Mouse (Mus musculus) C2C12 (cell line): ENCODE results near the gene Tpst2. TPM values are rescaled to one million over a fixed set of nuclear protein-coding genes. Genes with fewer than 3 reads are reported as not detected.

Experiments
- H3K27me3 ChIP-seq: one replicate; pipeline ENCODE4 v1.6.1; 2011; ENCODE audit not compliant: control insufficient read depth, insufficient read depth, insufficient read length
- H3K36me3 ChIP-seq: one replicate; pipeline ENCODE4 v1.6.1; 2011; ENCODE audit not compliant: control insufficient read depth, insufficient read depth
- H3K4me3 ChIP-seq: one replicate; pipeline ENCODE4 v1.5.1; 2011; ENCODE audit warnings: mild to moderate bottlenecking, control low read depth; ENCODE audit not compliant: poor library complexity, insufficient read depth, severe bottlenecking
- H3K79me2 ChIP-seq: one replicate; pipeline ENCODE4 v1.6.1; 2011; ENCODE audit not compliant: control insufficient read depth, insufficient read depth
- H3K79me3 ChIP-seq: one replicate; pipeline ENCODE4 v1.6.1; 2011; ENCODE audit warnings: low read depth, control low read depth
- H3ac ChIP-seq: one replicate; pipeline ENCODE3; 2011; ENCODE audit warnings: low read depth; ENCODE audit not compliant: control insufficient read depth, insufficient read length
- CEBPB ChIP-seq: IDR thresholded peaks from one replicate; pipeline ENCODE4 v1.6.1; 2011; ENCODE audit warnings: low read depth, mild to moderate bottlenecking, control low read depth, moderate library complexity
- CTCF ChIP-seq: IDR thresholded peaks from one replicate; pipeline ENCODE4 v1.5.1; 2011; ENCODE audit not compliant: control insufficient read depth, insufficient read depth, insufficient read length
- FOSL1 ChIP-seq: IDR thresholded peaks from one replicate; pipeline ENCODE4 v1.8.0; 2011; ENCODE audit warnings: mild to moderate bottlenecking, low read length; ENCODE audit not compliant: poor library complexity, insufficient read depth, severe bottlenecking
- MAX ChIP-seq: IDR thresholded peaks from one replicate; pipeline ENCODE4 v1.6.1; 2011; ENCODE audit warnings: mild to moderate bottlenecking, control low read depth
- MYOD1 ChIP-seq: IDR thresholded peaks from one replicate; pipeline ENCODE4 v1.6.1; 2011; ENCODE audit warnings: low read depth; ENCODE audit not compliant: control insufficient read depth, insufficient read length
- MYOG ChIP-seq: IDR thresholded peaks from one replicate; pipeline ENCODE4 v1.6.1; 2011; ENCODE audit not compliant: control insufficient read depth, insufficient read length; ENCODE audit errors: extremely low read depth
- USF1 ChIP-seq: IDR thresholded peaks from one replicate; pipeline ENCODE4 v1.6.1; 2011; ENCODE audit warnings: low read depth, mild to moderate bottlenecking, control low read depth, moderate library complexity
- polyA plus RNA-seq: library from polyadenylated mRNA; unstranded; fragments of >200 nt; fragmentation: generic; extraction: Trizol; gene quantifications from one replicate; pipeline ENCODE4 v1.2.1, GENCODE M21; 2012; ENCODE audit warnings: missing spikeins

The Tpst2 gene
- polyA plus RNA-seq, 1 experiment = 155 TPM

GRCm38 (mm10) chr5:112346211-112346965 lies 69.9 kb downstream of the Tpst2 start:
- Histone ChIP-seq H3K79me3 (peaks cover 7% of the 10 kb centered on the region), H3K36me3 (peaks cover 12% of the 10 kb centered on the region), H3K27me3 (no peaks in the 10 kb centered on the region), H3K4me3 (no peak overlapping the region), H3K79me2 (peaks cover 22% of the 10 kb centered on the region), H3ac (no peak overlapping the region)
- no peak for TF ChIP-seq CEBPB
- no peak for TF ChIP-seq MAX
- no peak for TF ChIP-seq MYOD1
- TF ChIP-seq CTCF = no peak
- TF ChIP-seq MYOG = no peak
- TF ChIP-seq USF1 = no peak
- no peak for TF ChIP-seq FOSL1

- no peak overlapping the region for H3ac ChIP-seq
- H3K4me3 ChIP-seq = no peak overlapping the region
- no peaks in the 10 kb centered on the region for H3K27me3 ChIP-seq
- peaks cover 12% of the 10 kb centered on the region for H3K36me3 ChIP-seq
- H3K79me2 ChIP-seq = peaks cover 1% of the 10 kb centered on the region
- H3K79me3 ChIP-seq = no peaks in the 10 kb centered on the region
- TF ChIP-seq MYOD1 = no peak
- TF ChIP-seq MYOG = no peak
- TF ChIP-seq CTCF = no peak
- no peak for TF ChIP-seq FOSL1
- no peak for TF ChIP-seq CEBPB
- no peak for TF ChIP-seq MAX
- TF ChIP-seq USF1 = no peak
Observed at GRCm38 (mm10) chr5:112349169-112349568, 72.7 kb downstream of the Tpst2 start.

- Histone ChIP-seq H3K27me3 (no peaks in the 10 kb centered on the region), H3K79me3 (no peaks in the 10 kb centered on the region), H3K4me3 (no peak overlapping the region), H3K36me3 (peaks cover 2% of the 10 kb centered on the region), H3ac (no peak overlapping the region), H3K79me2 (no peaks in the 10 kb centered on the region)
- TF ChIP-seq FOSL1 (no peak), MAX (no peak), MYOG (no peak), USF1 (no peak), MYOD1 (no peak), CEBPB (no peak), CTCF (no peak)
Observed at GRCm38 (mm10) chr5:112355493-112355892, 79.0 kb downstream of the Tpst2 start.

GRCm38 (mm10) chr5:112355910-112356309 lies 79.4 kb downstream of the Tpst2 start, which contains the start of gene Gm6583:
Gm6583 (minus strand) TSS chr5:112356033.
- H3K79me3 ChIP-seq = no peaks in the 10 kb centered on the region
- H3K36me3 ChIP-seq = no peaks in the 10 kb centered on the region
- no peak within 1 kb of the TSS for H3ac ChIP-seq
- no peak for TF ChIP-seq MYOD1
- no peak for TF ChIP-seq FOSL1
- TF ChIP-seq MAX = no peak
- no peak for TF ChIP-seq USF1
- TF ChIP-seq MYOG = no peak
- H3K79me2 ChIP-seq = no peaks in the 10 kb centered on the region
- H3K4me3 ChIP-seq = no peak within 1 kb of the TSS
- H3K27me3 ChIP-seq = no peaks in the 10 kb centered on the region

GRCm38 (mm10) chr5:112356322-112356721 lies 79.8 kb downstream of the Tpst2 start:
- no peak for TF ChIP-seq CEBPB
- no peak for TF ChIP-seq MAX
- no peak for TF ChIP-seq MYOG
- no peak for TF ChIP-seq FOSL1
- no peak for TF ChIP-seq MYOD1
- no peak for TF ChIP-seq CTCF
- no peak for TF ChIP-seq USF1
- Histone ChIP-seq H3K79me3 (no peaks in the 10 kb centered on the region), H3ac (no peak overlapping the region), H3K27me3 (no peaks in the 10 kb centered on the region), H3K4me3 (no peak overlapping the region), H3K36me3 (no peaks in the 10 kb centered on the region), H3K79me2 (no peaks in the 10 kb centered on the region)

GRCm38 (mm10) chr5:112359520-112359919 lies 83.0 kb downstream of the Tpst2 start:
- no peaks in the 10 kb centered on the region for H3K36me3 ChIP-seq
- H3ac ChIP-seq = no peak overlapping the region
- TF ChIP-seq FOSL1 = no peak
- TF ChIP-seq CEBPB = no peak
- TF ChIP-seq CTCF = no peak
- TF ChIP-seq MAX = no peak
- TF ChIP-seq MYOG = no peak
- TF ChIP-seq USF1 = no peak
- H3K27me3 ChIP-seq = no peaks in the 10 kb centered on the region
- H3K79me3 ChIP-seq = no peaks in the 10 kb centered on the region
- no peaks in the 10 kb centered on the region for H3K79me2 ChIP-seq
- H3K4me3 ChIP-seq = no peak overlapping the region
